In genomic region chr9:23167716-23168115, GRCm38 (mm10) we compare ENCODE assay signal across 20 mouse cellular contexts. TPM values are rescaled to one million over a fixed set of nuclear protein-coding genes. Genes with fewer than 3 reads are reported as not detected.
DNase-seq lines count a peak whose midpoint lies in the region; ATAC-seq and TF ChIP-seq lines count a peak whose summit lies in the region.
"Had no signal": no experiment of that assay in that cellular context is flagged by ENCODE, and none has a peak within 500 bp of the region (broad histone marks: within the 10 kb centered on the region; RNA-seq: fewer than 3 reads in every experiment).

No protein-coding gene starts in this region.

- DNase-seq in kidney, postnatal 0 days (ENCODE audit: low spot score): peak; percentile 58
- DNase-seq in kidney, postnatal 4 days: no peak
- DNase-seq in urinary bladder, postnatal 25 days (ENCODE audit: low spot score): peak; percentile 2
- DNase-seq in urinary bladder, postnatal 10 days (ENCODE audit: low spot score): no peak
- DNase-seq in liver, embryonic 11.5 days (ENCODE audit: low spot score): no peak
- DNase-seq: adrenal gland, postnatal 25 days; cerebellum, adult 11-12 months; cerebellum, postnatal 14 days; embryo, embryonic 11 days; heart, adult 18-20 months; right cerebral cortex, adult 18-20 months had no signal

- TF ChIP-seq CTCF in kidney, postnatal 0 days (IDR thresholded peaks at IDR 0.05; ENCODE audit: low read depth): no peak
- no peak for TF ChIP-seq CTCF in embryonic fibroblast, embryonic 13.5 days (IDR thresholded peaks at IDR 0.05; ENCODE audit: borderline replicate concordance, insufficient read depth, low read length)

- no peak overlapping the region for H3K4me3 ChIP-seq in kidney, postnatal 0 days (replicated peaks; ENCODE audit: low read depth, low read length)
- H3K4me3 ChIP-seq in embryonic fibroblast, embryonic 13.5 days (ENCODE audit: insufficient read depth, low read length): no peak overlapping the region
- no peak overlapping the region for H3K4me3 ChIP-seq in liver, embryonic 12.5 days
- H3K4me3 ChIP-seq in liver, embryonic 11.5 days (ENCODE audit: low read depth, low read length): no peak overlapping the region
- H3K4me3 ChIP-seq: heart, embryonic 13.5 days; hindbrain, embryonic 15.5 days; limb, embryonic 13.5 days; liver, embryonic 15.5 days; midbrain, embryonic 13.5 days; neural tube, embryonic 13.5 days had no signal

- no peaks in the 10 kb centered on the region for H3K4me1 ChIP-seq in kidney, postnatal 0 days (replicated peaks; ENCODE audit: insufficient read depth, low read length)
- H3K4me1 ChIP-seq in embryonic fibroblast, embryonic 13.5 days (ENCODE audit: control insufficient read depth, insufficient read depth, low read length): peaks cover 13% of the 10 kb centered on the region
- H3K4me1 ChIP-seq in liver, embryonic 12.5 days: no peaks in the 10 kb centered on the region
- no peaks in the 10 kb centered on the region for H3K4me1 ChIP-seq in liver, embryonic 11.5 days (replicated peaks; ENCODE audit: control insufficient read depth, insufficient read depth, low read length)
- H3K4me1 ChIP-seq: hindbrain, embryonic 15.5 days; limb, embryonic 13.5 days; liver, embryonic 15.5 days; midbrain, embryonic 13.5 days; neural tube, embryonic 13.5 days had no signal

- H3K9me3 ChIP-seq in kidney, postnatal 0 days (replicated peaks; ENCODE audit: low read length): no peaks in the 10 kb centered on the region
- no peaks in the 10 kb centered on the region for H3K9me3 ChIP-seq in liver, embryonic 12.5 days (replicated peaks)
- no peaks in the 10 kb centered on the region for H3K9me3 ChIP-seq in liver, embryonic 11.5 days (ENCODE audit: control insufficient read depth, low read length)
- H3K9me3 ChIP-seq: heart, embryonic 13.5 days; hindbrain, embryonic 15.5 days; limb, embryonic 13.5 days; liver, embryonic 15.5 days; midbrain, embryonic 13.5 days; neural tube, embryonic 13.5 days had no signal

- 68% methylated on average over 4 of the region's 4 CpGs for WGBS in kidney, postnatal 0 days
- WGBS in liver, embryonic 12.5 days (ENCODE audit: insufficient replicate concordance): 63% methylated on average over 4 of the region's 4 CpGs
- 75% methylated on average over 4 of the region's 4 CpGs for WGBS in liver, embryonic 11.5 days

- no peak overlapping the region for H3K27ac ChIP-seq in kidney, postnatal 0 days
- H3K27ac ChIP-seq in embryonic fibroblast, embryonic 13.5 days (ENCODE audit: insufficient read depth, low read length): peak overlapping the region; percentile 91
- H3K27ac ChIP-seq in liver, embryonic 12.5 days: no peak overlapping the region
- no peak overlapping the region for H3K27ac ChIP-seq in liver, embryonic 11.5 days (ENCODE audit: low read depth, low read length)
- H3K27ac ChIP-seq: heart, embryonic 13.5 days; hindbrain, embryonic 15.5 days; limb, embryonic 13.5 days; liver, embryonic 15.5 days; midbrain, embryonic 13.5 days; neural tube, embryonic 13.5 days had no signal

- H3K4me2 ChIP-seq in kidney, postnatal 0 days (ENCODE audit: low read length): no peak overlapping the region
- no peak overlapping the region for H3K4me2 ChIP-seq in liver, embryonic 12.5 days
- no peak overlapping the region for H3K4me2 ChIP-seq in liver, embryonic 11.5 days
- H3K4me2 ChIP-seq: heart, embryonic 13.5 days; hindbrain, embryonic 15.5 days; limb, embryonic 13.5 days; liver, embryonic 15.5 days; midbrain, embryonic 13.5 days; neural tube, embryonic 13.5 days had no signal

- H3K27me3 ChIP-seq in kidney, postnatal 0 days (ENCODE audit: insufficient read depth, low read length): no peaks in the 10 kb centered on the region
- H3K27me3 ChIP-seq in liver, embryonic 12.5 days (replicated peaks): no peaks in the 10 kb centered on the region
- H3K27me3 ChIP-seq in liver, embryonic 11.5 days (replicated peaks; ENCODE audit: control insufficient read depth, insufficient read depth, low read length): no peaks in the 10 kb centered on the region
- H3K27me3 ChIP-seq: heart, embryonic 13.5 days; hindbrain, embryonic 15.5 days; limb, embryonic 13.5 days; liver, embryonic 15.5 days; midbrain, embryonic 13.5 days; neural tube, embryonic 13.5 days had no signal

- ATAC-seq in kidney, postnatal 0 days (replicated peaks; ENCODE audit: low FRiP score, low read depth): no peak
- no peak for ATAC-seq in liver, embryonic 12.5 days
- no peak for ATAC-seq in liver, embryonic 11.5 days (replicated peaks; ENCODE audit: low FRiP score)
- ATAC-seq: intestine, embryonic 16.5 days; midbrain, embryonic 13.5 days had no signal

- TF ChIP-seq POLR2A in embryonic fibroblast, embryonic 13.5 days (IDR thresholded peaks at IDR 0.05; ENCODE audit: low read depth, low read length): no peak

- no peaks in the 10 kb centered on the region for H3K36me3 ChIP-seq in kidney, postnatal 0 days (ENCODE audit: insufficient read depth, low read length)
- no peaks in the 10 kb centered on the region for H3K36me3 ChIP-seq in liver, embryonic 12.5 days
- no peaks in the 10 kb centered on the region for H3K36me3 ChIP-seq in liver, embryonic 11.5 days (ENCODE audit: control insufficient read depth, insufficient read depth, low read length)
- H3K36me3 ChIP-seq: heart, embryonic 13.5 days; hindbrain, embryonic 15.5 days; limb, embryonic 13.5 days; liver, embryonic 15.5 days; midbrain, embryonic 13.5 days; neural tube, embryonic 13.5 days had no signal

- H3K9ac ChIP-seq in kidney, postnatal 0 days (ENCODE audit: low read depth, low read length): no peak overlapping the region
- H3K9ac ChIP-seq in liver, embryonic 12.5 days: no peak overlapping the region
- H3K9ac ChIP-seq in liver, embryonic 11.5 days (ENCODE audit: low read depth, low read length): no peak overlapping the region
- H3K9ac ChIP-seq: heart, embryonic 13.5 days; hindbrain, embryonic 15.5 days; limb, embryonic 13.5 days; liver, embryonic 15.5 days; midbrain, embryonic 13.5 days; neural tube, embryonic 13.5 days had no signal

RNA-seq across cellular contexts. Expression of gene Bmper, which starts 55.2 kb away (rescaled TPM):
- polyA plus RNA-seq in kidney, postnatal 0 days (2015; fragmentation: Nextera tagmentation; extraction: Ambion mirVana): 13.4 and 15.5 TPM in 2 replicates
- 17.2 and 18.0 TPM in 2 replicates for polyA plus RNA-seq in embryonic fibroblast, embryonic 13.5 days (2011; ENCODE audit: insufficient read length, low read depth, missing spikeins)
- 0.67 and 0.89 TPM in 2 replicates for polyA plus RNA-seq in liver, embryonic 12.5 days (2016; fragmentation: Nextera tagmentation; extraction: Ambion mirVana)
- 1.6 and 2.2 TPM in 2 replicates for polyA plus RNA-seq in liver, embryonic 11.5 days (2014; fragmentation: Nextera tagmentation; extraction: Ambion mirVana)

Comparison
In these comparisons a context has a peak if more than half of its experiments do, and no peak if none do; other contexts are left out.
1. DNase-seq: peak in kidney, postnatal 0 days (single experiment) and urinary bladder, postnatal 25 days (single experiment); none in kidney, postnatal 4 days (0 of 2), urinary bladder, postnatal 10 days (single experiment) and liver, embryonic 11.5 days (single experiment).